Mouse (Mus musculus) C2C12 (cell line): ENCODE results near the gene Bloc1s1. TPM values are rescaled to one million over a fixed set of nuclear protein-coding genes. Genes with fewer than 3 reads are reported as not detected.

Experiments
- H3K27me3 ChIP-seq: one replicate; pipeline ENCODE4 v1.6.1; 2011; ENCODE audit not compliant: control insufficient read depth, insufficient read depth, insufficient read length
- H3K36me3 ChIP-seq: one replicate; pipeline ENCODE4 v1.6.1; 2011; ENCODE audit not compliant: control insufficient read depth, insufficient read depth
- H3K4me3 ChIP-seq: one replicate; pipeline ENCODE4 v1.5.1; 2011; ENCODE audit warnings: mild to moderate bottlenecking, control low read depth; ENCODE audit not compliant: poor library complexity, insufficient read depth, severe bottlenecking
- H3K79me2 ChIP-seq: one replicate; pipeline ENCODE4 v1.6.1; 2011; ENCODE audit not compliant: control insufficient read depth, insufficient read depth
- H3K79me3 ChIP-seq: one replicate; pipeline ENCODE4 v1.6.1; 2011; ENCODE audit warnings: low read depth, control low read depth
- H3ac ChIP-seq: one replicate; pipeline ENCODE3; 2011; ENCODE audit warnings: low read depth; ENCODE audit not compliant: control insufficient read depth, insufficient read length
- CEBPB ChIP-seq: IDR thresholded peaks from one replicate; pipeline ENCODE4 v1.6.1; 2011; ENCODE audit warnings: low read depth, mild to moderate bottlenecking, control low read depth, moderate library complexity
- CTCF ChIP-seq: IDR thresholded peaks from one replicate; pipeline ENCODE4 v1.5.1; 2011; ENCODE audit not compliant: control insufficient read depth, insufficient read depth, insufficient read length
- FOSL1 ChIP-seq: IDR thresholded peaks from one replicate; pipeline ENCODE4 v1.8.0; 2011; ENCODE audit warnings: mild to moderate bottlenecking, low read length; ENCODE audit not compliant: poor library complexity, insufficient read depth, severe bottlenecking
- MAX ChIP-seq: IDR thresholded peaks from one replicate; pipeline ENCODE4 v1.6.1; 2011; ENCODE audit warnings: mild to moderate bottlenecking, control low read depth
- MYOD1 ChIP-seq: IDR thresholded peaks from one replicate; pipeline ENCODE4 v1.6.1; 2011; ENCODE audit warnings: low read depth; ENCODE audit not compliant: control insufficient read depth, insufficient read length
- MYOG ChIP-seq: IDR thresholded peaks from one replicate; pipeline ENCODE4 v1.6.1; 2011; ENCODE audit not compliant: control insufficient read depth, insufficient read length; ENCODE audit errors: extremely low read depth
- USF1 ChIP-seq: IDR thresholded peaks from one replicate; pipeline ENCODE4 v1.6.1; 2011; ENCODE audit warnings: low read depth, mild to moderate bottlenecking, control low read depth, moderate library complexity
- polyA plus RNA-seq: library from polyadenylated mRNA; unstranded; fragments of >200 nt; fragmentation: generic; extraction: Trizol; gene quantifications from one replicate; pipeline ENCODE4 v1.2.1, GENCODE M21; 2012; ENCODE audit warnings: missing spikeins

Gene Bloc1s1
- polyA plus RNA-seq, 1 experiment = 204 TPM

DNA sequence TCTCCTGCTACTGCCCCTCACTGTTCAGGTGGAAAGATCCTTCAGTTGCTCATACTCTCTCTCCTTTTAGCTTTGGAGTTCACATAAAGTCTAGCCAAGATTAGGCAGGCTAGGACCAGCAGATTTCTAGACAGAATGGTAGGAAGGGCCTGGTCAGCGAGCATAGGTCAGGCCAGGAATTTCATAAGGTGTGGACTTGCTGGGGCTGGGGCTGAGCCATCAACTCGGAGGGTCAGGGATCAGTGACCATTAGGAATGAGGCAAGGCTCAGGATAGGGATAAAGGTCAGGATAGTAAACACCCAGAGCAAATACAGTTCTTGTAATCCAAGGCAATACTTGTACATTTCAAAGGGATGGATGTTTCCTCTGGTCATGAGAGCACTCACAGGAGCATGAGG, 41.1 kb upstream of the Bloc1s1 start:
- no peaks in the 10 kb centered on the region for H3K36me3 ChIP-seq
- TF ChIP-seq USF1 (no peak), MYOG (no peak), MYOD1 (no peak), FOSL1 (no peak), CEBPB (no peak), MAX (no peak), CTCF (no peak)
- no peak overlapping the region for H3K4me3 ChIP-seq
- no peaks in the 10 kb centered on the region for H3K27me3 ChIP-seq
- H3K79me2 ChIP-seq = no peaks in the 10 kb centered on the region
- H3ac ChIP-seq = no peak overlapping the region
- no peaks in the 10 kb centered on the region for H3K79me3 ChIP-seq

DNA sequence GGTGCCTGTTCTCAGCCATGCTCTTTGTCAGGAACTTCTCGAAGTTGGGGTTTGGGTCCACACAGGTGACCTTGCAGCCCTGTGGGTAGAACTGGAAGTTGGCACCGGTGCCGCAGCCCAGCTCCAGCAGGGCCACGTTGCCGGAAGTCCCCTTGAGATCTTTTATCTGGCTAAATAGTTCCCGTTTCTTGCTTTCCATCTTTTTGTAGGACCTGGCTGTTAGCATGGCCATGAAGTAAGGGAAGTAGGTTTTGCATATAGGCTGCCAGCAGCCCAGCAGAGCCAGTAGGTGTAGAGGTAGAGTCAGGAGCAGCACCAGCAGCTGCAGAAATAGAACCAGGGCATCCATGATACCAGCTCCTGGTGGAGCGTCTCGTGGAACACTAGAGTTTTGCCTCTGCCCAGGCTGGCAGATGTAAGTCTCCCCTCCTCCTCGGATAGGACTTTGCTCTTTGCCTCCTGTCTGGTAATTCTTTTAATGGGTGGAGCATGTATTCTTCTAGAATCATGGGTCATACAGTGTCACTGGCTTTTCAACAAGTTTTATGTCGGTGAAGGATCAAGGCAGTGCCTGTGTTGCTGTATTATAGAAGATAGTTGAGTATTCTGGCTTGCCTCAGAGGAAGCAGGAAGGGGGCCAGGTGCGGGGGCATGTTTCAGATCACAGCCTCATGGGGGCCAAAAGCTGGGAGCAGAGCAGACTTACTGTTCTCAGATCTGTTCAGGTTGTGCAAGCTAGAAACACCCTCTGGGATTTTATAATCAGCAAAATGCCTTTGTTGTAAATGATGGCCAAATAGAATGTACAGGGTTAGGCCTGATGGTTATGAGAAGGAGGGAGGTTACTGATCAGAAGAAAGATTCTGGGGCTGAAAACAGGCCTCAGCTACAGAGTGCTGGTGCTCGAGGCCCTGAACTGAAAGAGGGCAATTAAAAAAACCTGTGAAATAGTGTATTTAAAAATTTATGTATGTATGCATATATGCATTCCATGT, 37.1 kb upstream of the Bloc1s1 start, which contains the start of gene Mettl7b:
Gene Mettl7b (minus strand): TSS at position 399 of the 995 bp plus-strand sequence.
- Histone ChIP-seq H3K27me3 (no peaks in the 10 kb centered on the region), H3ac (no peak within 1 kb of the TSS), H3K79me2 (no peaks in the 10 kb centered on the region), H3K36me3 (peaks cover 5% of the 10 kb centered on the region), H3K4me3 (no peak within 1 kb of the TSS), H3K79me3 (no peaks in the 10 kb centered on the region)
- TF ChIP-seq USF1 (no peak), CTCF (no peak), MYOG (no peak), MAX (no peak), FOSL1 (no peak), MYOD1 (no peak), CEBPB (no peak)

DNA sequence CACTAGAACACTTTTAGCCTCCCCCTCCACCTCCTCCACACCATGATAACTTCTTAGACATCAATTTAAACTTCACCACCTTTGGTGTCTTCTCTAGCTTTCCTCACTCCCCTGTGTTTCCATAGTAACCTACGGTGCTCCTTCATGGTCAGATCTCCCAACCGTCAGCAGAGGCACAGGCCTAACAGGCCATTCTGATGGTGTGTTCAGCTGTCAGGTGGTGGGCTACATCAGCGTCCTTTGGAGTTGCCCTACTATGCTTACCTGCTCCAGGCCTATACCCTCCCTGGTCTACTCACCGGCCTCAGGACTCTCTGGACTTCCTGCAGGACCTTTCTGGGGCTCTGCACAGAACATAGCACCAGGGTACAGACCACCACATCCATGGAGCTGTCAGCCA, 36.3 kb upstream of the Bloc1s1 start:
- Histone ChIP-seq H3ac (no peak overlapping the region), H3K27me3 (no peaks in the 10 kb centered on the region), H3K79me2 (no peaks in the 10 kb centered on the region), H3K79me3 (no peaks in the 10 kb centered on the region), H3K36me3 (peaks cover 9% of the 10 kb centered on the region), H3K4me3 (no peak overlapping the region)
- TF ChIP-seq CTCF (no peak), MYOD1 (no peak), CEBPB (no peak), MAX (no peak), USF1 (no peak), FOSL1 (no peak), MYOG (no peak)

DNA sequence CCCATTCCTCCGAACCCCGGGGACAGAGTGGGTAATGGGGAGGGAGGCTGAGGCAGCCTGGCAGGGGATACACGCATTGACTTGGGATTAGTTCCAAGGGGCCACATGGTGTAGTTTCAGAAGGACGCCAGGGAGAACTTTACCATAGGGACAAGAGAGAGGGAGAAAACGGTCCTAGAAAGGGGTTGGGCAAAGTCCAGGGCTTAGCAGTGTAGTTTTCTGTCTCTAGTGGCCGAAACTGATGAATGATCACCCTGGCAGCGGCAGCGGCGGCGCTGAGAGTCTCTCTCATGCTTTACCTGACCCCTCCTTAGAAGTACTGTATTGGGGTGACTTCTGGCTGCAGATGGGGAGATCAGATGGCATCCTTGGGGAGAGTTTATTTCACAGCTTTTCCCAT, 34.5 kb upstream of the Bloc1s1 start:
- no peak for TF ChIP-seq CEBPB
- no peak for TF ChIP-seq FOSL1
- no peak for TF ChIP-seq MAX
- no peak for TF ChIP-seq MYOG
- TF ChIP-seq MYOD1 = no peak
- no peak for TF ChIP-seq USF1
- no peak for TF ChIP-seq CTCF
- Histone ChIP-seq H3K79me2 (no peaks in the 10 kb centered on the region), H3K36me3 (peaks cover 19% of the 10 kb centered on the region), H3K4me3 (no peak overlapping the region), H3K27me3 (no peaks in the 10 kb centered on the region), H3K79me3 (no peaks in the 10 kb centered on the region), H3ac (no peak overlapping the region)

DNA sequence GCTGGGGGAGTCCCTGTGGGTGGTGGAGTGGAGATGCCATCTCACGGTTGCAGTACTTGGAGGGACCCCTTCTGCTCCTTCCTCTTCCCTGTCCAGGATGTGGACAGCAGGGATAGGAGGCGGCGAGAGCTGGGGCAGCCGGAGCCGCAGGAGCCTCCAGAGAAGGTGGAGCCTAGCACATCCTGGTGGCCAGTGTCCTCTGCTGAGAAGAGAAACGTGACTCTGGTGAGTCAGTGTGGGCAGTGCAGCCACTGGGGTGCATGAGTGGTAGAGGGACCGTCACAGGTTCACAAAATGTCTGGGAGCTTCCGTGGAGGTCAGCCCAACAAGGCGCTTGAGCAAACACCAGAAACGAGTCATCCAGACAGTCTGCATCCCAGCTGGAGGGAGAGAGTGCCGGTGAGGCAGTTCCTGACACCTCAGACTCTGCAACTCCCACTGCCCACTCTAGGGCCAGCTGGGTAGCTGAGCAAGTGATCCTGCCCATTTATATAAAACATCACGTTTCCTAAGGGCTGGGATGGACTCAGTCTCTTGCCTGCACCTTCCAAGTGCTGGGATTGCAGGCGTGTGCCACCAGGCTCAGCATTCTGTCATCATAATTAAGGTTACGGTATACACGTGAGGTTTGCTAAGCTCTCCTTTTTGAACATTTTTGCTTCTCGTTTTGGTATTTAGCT, 26.5 kb upstream of the Bloc1s1 start:
- TF ChIP-seq USF1 (no peak), CEBPB (no peak), MYOG (no peak), MAX (no peak), FOSL1 (no peak), MYOD1 (no peak), CTCF (no peak)
- Histone ChIP-seq H3K4me3 (no peak overlapping the region), H3K79me3 (no peaks in the 10 kb centered on the region), H3K36me3 (peaks cover 73% of the 10 kb centered on the region), H3K79me2 (no peaks in the 10 kb centered on the region), H3ac (no peak overlapping the region), H3K27me3 (no peaks in the 10 kb centered on the region)
